Mouse (Mus musculus): ENCODE data around the gene Adcy1. TPM values are rescaled to one million over a fixed set of nuclear protein-coding genes. Genes with fewer than 3 reads are reported as not detected.

Adcy1 gene
- polyA plus RNA-seq, 1 experiment from 2014 or later, result 0.07 TPM

DNA sequence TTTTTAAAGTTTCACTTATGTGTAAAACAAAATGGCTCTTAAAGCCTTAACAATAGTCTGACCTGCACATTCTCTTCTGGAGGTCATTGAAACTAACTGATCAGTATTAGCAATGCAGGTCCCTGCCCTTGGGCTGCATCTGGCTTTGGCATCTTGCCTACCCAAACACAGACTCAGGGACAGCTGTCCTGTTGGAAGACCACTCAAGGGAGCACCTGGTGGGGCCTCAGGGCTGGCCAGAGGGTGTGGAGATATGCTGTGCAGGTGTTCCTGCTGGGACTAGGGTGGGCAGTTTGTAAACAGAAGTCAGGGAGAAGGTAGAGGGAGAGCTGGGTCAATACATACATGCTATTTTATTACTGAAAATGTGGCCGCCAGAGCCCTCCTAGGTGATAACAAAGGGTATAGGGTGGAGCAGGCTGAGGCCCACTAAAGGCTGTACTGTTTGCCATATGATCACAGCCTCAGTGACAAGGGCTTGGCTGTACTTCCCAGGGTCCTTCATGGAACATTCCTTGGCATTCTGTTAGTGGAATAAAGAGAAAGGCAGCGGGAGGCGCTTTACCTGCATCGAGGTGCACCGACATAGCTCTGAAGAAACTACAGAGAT lies 73.1 kb downstream of the Adcy1 start:
- H3K27ac ChIP-seq (replicated peaks), result no peak overlapping the region
- 75% methylated on average over 5 of the region's 5 CpGs for WGBS (ENCODE audit: insufficient replicate concordance)
- no peak for ATAC-seq (ENCODE audit: insufficient read depth)

DNA sequence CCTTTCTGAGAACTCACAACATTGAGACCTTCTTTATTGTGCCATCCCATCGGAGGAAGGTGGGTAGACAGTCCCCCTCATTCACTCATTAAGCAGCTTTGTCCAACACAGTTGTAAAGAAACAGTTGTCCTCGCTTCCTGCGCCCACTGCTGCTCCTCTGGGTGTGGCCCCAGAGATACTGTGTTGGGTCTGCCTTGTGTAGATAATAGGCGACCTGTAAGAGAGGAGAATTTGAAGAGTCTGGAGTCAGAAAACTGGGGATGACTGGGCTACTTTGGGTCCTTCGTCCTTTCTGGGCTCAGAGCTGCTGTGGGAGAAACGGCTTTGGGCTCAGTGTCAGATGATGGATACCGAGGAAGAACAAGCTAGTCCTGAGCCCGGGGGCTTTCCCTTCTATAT lies 75.1 kb downstream of the Adcy1 start:
- ATAC-seq (ENCODE audit: insufficient read depth), result no peak
- no peaks in the 10 kb centered on the region for H3K27me3 ChIP-seq

More for the DNA sequence above, 73.1 kb downstream of the Adcy1 start:
- Histone ChIP-seq H3K27me3 (no peaks in the 10 kb centered on the region), H3K4me2 (no peak overlapping the region), H3K9me3 (replicated peaks) (no peaks in the 10 kb centered on the region), H3K36me3 (replicated peaks) (no peaks in the 10 kb centered on the region), H3K4me3 (replicated peaks) (no peak overlapping the region), H3K9ac (no peak overlapping the region), H3K4me1 (replicated peaks) (peaks cover 9% of the 10 kb centered on the region)

DNA sequence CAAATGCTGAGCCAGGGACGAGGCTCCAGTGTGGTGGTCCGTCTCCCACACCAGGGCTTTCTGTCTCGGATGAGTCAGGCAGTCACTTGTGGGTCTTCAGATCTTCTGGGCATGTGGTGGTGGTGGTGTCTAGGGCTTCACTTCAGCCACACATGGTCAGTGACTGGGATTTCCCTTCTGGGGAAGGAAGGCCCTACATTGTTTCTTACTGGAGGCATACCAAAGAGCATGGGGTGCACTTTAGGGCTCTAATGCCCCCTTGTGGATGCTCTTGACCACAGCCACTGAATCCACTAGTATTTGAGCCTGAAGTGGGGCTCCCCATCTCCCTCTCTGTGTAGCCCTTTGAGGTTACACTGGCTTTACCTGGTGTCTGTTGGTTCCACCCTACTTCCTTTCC lies 77.2 kb downstream of the Adcy1 start:
- WGBS (ENCODE audit: insufficient replicate concordance), result 55% methylated on average over 3 of the region's 3 CpGs
- Histone ChIP-seq H3K9ac (no peak overlapping the region), H3K4me2 (no peak overlapping the region), H3K27me3 (no peaks in the 10 kb centered on the region), H3K36me3 (replicated peaks) (no peaks in the 10 kb centered on the region), H3K4me1 (replicated peaks) (peaks cover 12% of the 10 kb centered on the region; the same call in 1 of the 2 replicates), H3K9me3 (replicated peaks) (no peaks in the 10 kb centered on the region), H3K27ac (replicated peaks) (no peak overlapping the region), H3K4me3 (replicated peaks) (no peak overlapping the region)
- ATAC-seq (ENCODE audit: insufficient read depth), result no peak

More for the DNA sequence above, 75.1 kb downstream of the Adcy1 start:
- Histone ChIP-seq H3K36me3 (replicated peaks) (no peaks in the 10 kb centered on the region), H3K9me3 (replicated peaks) (no peaks in the 10 kb centered on the region), H3K9ac (no peak overlapping the region), H3K4me2 (no peak overlapping the region), H3K4me3 (replicated peaks) (no peak overlapping the region), H3K27ac (replicated peaks) (no peak overlapping the region), H3K4me1 (replicated peaks) (peaks cover 9% of the 10 kb centered on the region)
- WGBS (ENCODE audit: insufficient replicate concordance), result 45% methylated on average over 8 of the region's 8 CpGs

DNA sequence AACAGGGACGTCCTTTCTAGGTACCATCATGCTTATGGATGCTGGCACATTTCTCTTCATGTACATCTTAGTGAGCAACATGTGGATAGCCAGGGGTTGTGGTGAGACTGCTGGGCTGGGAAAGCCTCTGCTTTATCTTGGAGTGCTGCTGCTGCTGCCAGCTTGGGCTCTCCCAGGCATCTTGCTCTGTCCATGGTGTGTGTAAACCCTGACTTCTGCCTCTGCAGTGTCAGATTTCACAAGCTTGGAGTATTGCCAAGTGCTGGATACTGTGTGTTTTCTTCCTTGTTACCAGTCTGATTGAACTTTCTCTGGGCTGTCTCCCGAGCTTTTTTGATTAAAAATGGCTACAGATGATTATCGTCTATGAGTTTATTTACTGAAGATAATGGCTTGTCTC lies 79.4 kb downstream of the Adcy1 start:
- no peak overlapping the region for H3K4me2 ChIP-seq
- no peaks in the 10 kb centered on the region for H3K9me3 ChIP-seq (replicated peaks)
- no peak overlapping the region for H3K9ac ChIP-seq
- no peak overlapping the region for H3K27ac ChIP-seq (replicated peaks)
- no peak overlapping the region for H3K4me3 ChIP-seq (replicated peaks)
- 38% methylated on average over 3 of the region's 3 CpGs for WGBS (ENCODE audit: insufficient replicate concordance)
- H3K27me3 ChIP-seq, result no peaks in the 10 kb centered on the region
- peak; percentile 27; the same call in 1 of the 2 replicates for ATAC-seq (ENCODE audit: insufficient read depth)
- peaks cover 3% of the 10 kb centered on the region; the same call in 1 of the 2 replicates for H3K4me1 ChIP-seq (replicated peaks)
- H3K36me3 ChIP-seq (replicated peaks), result no peaks in the 10 kb centered on the region

DNA sequence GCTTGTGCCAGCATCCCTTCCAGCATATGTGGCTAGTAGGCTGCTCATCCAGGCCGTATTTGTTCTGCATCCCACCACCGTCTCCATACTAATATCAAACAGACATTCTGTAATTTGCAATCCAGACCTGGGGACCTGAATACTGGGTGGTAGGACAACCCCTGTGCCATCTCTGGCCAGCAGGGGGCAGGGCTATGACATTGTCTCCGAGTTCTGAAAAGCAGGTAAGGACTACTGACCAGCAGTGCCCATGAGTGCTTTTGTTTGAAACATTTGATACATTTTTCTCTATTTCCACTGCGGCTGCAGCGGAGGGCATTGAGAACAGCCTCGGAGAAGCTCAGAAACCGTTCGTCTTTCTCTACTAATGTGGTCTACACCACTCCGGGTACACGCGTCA lies 81.1 kb downstream of the Adcy1 start:
- Histone ChIP-seq H3K9me3 (replicated peaks) (no peaks in the 10 kb centered on the region), H3K4me3 (replicated peaks) (no peak overlapping the region), H3K27ac (replicated peaks) (no peak overlapping the region), H3K36me3 (replicated peaks) (no peaks in the 10 kb centered on the region), H3K9ac (no peak overlapping the region), H3K27me3 (no peaks in the 10 kb centered on the region), H3K4me2 (no peak overlapping the region), H3K4me1 (replicated peaks) (peaks cover 3% of the 10 kb centered on the region; the same call in 1 of the 2 replicates)
- ATAC-seq (ENCODE audit: insufficient read depth), result no peak
- WGBS (ENCODE audit: insufficient replicate concordance), result 75% methylated on average over 11 of the region's 11 CpGs

DNA sequence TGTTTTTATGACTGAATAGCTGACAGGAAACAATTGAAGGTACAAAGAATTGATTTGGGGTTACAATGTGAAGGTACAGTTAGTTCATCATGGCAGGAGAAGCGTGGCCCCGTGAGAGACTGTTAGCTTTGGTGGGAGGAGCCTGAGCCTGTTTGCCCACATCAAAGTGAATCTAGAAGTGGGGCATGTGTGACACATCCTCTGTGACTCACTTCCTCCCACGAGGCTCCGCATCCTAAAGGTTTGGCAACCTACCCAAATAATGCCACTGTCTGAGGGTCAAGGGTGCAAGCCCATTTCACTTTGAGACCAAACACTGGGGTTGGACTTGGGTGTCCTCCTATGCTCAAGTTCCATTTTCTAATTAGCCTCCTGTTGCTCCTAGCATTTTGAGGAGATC lies 81.9 kb downstream of the Adcy1 start:
- Histone ChIP-seq H3K4me1 (replicated peaks) (peaks cover 3% of the 10 kb centered on the region; the same call in 1 of the 2 replicates), H3K27me3 (no peaks in the 10 kb centered on the region), H3K36me3 (replicated peaks) (no peaks in the 10 kb centered on the region), H3K9me3 (replicated peaks) (no peaks in the 10 kb centered on the region), H3K27ac (replicated peaks) (no peak overlapping the region), H3K9ac (no peak overlapping the region), H3K4me2 (no peak overlapping the region), H3K4me3 (replicated peaks) (no peak overlapping the region)
- WGBS (ENCODE audit: insufficient replicate concordance), result 13% methylated on average over 4 of the region's 4 CpGs
- ATAC-seq (ENCODE audit: insufficient read depth), result peak; percentile 37; the same call in 1 of the 2 replicates

DNA sequence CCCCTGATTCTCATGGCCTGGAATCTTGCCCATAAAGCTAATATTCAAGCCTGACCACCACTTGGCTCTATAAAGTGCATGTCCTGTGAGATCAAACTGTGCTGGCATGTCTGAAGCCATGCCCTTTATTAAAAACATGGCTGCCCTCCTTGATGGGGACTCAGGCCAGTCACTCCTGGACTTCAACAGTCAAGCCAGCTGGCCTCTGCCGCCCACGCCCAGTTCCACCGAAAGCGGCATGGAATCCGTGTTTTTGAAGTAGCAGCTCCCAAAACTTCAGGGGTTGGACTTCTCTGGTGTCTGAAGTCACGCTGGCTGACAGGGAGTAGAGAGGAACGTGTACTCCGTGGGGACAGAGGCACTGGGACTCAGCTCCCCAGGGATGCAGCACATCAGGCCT lies 84.2 kb downstream of the Adcy1 start:
- Histone ChIP-seq H3K27ac (replicated peaks) (no peak overlapping the region), H3K4me1 (replicated peaks) (peaks cover 3% of the 10 kb centered on the region; the same call in 1 of the 2 replicates), H3K9me3 (replicated peaks) (no peaks in the 10 kb centered on the region), H3K36me3 (replicated peaks) (no peaks in the 10 kb centered on the region), H3K9ac (no peak overlapping the region), H3K4me3 (replicated peaks) (no peak overlapping the region), H3K27me3 (no peaks in the 10 kb centered on the region), H3K4me2 (no peak overlapping the region)
- ATAC-seq (ENCODE audit: insufficient read depth), result no peak
- 73% methylated on average over 8 of the region's 8 CpGs for WGBS (ENCODE audit: insufficient replicate concordance)

DNA sequence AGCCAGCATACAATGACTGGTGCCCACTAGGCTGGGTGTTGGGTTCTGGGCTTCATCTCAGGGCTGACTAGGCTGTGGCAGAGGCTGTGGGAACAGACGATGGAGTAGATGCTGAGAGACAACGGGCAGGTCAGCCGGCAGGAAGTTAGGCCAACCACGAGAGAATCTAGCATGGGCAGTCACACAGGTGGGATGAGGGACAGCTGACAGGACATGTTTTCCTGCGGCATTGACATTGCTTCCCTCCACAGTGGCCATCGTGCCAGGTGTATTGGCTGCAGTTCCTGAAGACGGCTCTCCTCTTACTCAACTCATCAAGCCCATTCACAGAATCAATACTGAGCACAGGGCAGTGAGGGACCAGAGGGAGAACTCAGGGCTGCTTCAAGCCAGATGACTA lies 84.7 kb downstream of the Adcy1 start:
- Histone ChIP-seq H3K4me1 (replicated peaks) (peaks cover 3% of the 10 kb centered on the region; the same call in 1 of the 2 replicates), H3K36me3 (replicated peaks) (no peaks in the 10 kb centered on the region), H3K4me2 (no peak overlapping the region), H3K27me3 (no peaks in the 10 kb centered on the region), H3K9me3 (replicated peaks) (no peaks in the 10 kb centered on the region), H3K27ac (replicated peaks) (no peak overlapping the region), H3K4me3 (replicated peaks) (no peak overlapping the region), H3K9ac (no peak overlapping the region)
- no peak for ATAC-seq (ENCODE audit: insufficient read depth)
- 68% methylated on average over 7 of the region's 7 CpGs for WGBS (ENCODE audit: insufficient replicate concordance)

DNA sequence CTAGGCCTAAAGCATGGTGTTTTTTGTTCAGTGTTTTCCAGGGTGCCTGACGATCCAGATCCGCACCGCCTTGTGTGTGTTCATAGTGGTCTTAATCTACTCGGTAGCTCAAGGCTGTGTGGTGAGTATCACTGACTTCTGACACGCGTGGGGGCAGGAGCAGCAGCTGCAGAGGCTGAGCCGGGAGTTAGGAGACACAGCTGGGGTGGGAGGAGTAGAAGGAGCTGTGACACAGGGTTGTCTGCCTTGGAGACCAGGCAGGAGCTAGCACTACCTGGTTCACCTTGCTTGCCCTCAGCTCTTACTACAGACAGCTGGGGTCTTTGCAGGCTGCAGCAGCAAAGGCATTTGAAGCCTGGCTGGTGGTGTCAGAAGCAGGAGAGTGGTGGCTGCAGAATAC lies 86.2 kb downstream of the Adcy1 start:
- no peaks in the 10 kb centered on the region for H3K36me3 ChIP-seq (replicated peaks)
- no peak overlapping the region for H3K4me3 ChIP-seq (replicated peaks)
- H3K27me3 ChIP-seq, result no peaks in the 10 kb centered on the region
- no peak for ATAC-seq (ENCODE audit: insufficient read depth)
- H3K9me3 ChIP-seq (replicated peaks), result no peaks in the 10 kb centered on the region
- peaks cover 3% of the 10 kb centered on the region; the same call in 1 of the 2 replicates for H3K4me1 ChIP-seq (replicated peaks)
- H3K4me2 ChIP-seq, result no peak overlapping the region
- no peak overlapping the region for H3K9ac ChIP-seq
- H3K27ac ChIP-seq (replicated peaks), result no peak overlapping the region
- 67% methylated on average over 7 of the region's 7 CpGs for WGBS (ENCODE audit: insufficient replicate concordance)

DNA sequence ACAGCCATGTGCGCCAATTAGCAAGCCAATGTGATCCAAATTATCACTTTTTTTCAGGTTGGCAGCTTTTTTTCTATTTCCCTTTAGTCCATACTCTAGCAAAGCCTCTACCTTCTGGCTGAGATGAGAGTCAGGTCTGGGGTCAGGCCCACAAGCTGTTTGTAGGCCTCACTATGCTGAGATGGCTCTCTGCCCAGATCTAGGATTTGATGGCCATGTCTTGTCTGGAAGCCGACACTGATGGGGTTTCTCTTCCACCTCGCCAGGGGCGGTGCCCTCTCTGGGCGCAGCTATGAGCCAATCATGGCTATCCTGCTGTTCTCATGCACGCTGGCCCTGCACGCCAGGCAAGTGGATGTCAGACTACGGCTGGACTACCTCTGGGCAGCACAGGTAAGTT lies 87.2 kb downstream of the Adcy1 start:
- 70% methylated on average over 8 of the region's 8 CpGs for WGBS (ENCODE audit: insufficient replicate concordance)
- no peak overlapping the region for H3K4me3 ChIP-seq (replicated peaks)
- no peak for ATAC-seq (ENCODE audit: insufficient read depth)

DNA sequence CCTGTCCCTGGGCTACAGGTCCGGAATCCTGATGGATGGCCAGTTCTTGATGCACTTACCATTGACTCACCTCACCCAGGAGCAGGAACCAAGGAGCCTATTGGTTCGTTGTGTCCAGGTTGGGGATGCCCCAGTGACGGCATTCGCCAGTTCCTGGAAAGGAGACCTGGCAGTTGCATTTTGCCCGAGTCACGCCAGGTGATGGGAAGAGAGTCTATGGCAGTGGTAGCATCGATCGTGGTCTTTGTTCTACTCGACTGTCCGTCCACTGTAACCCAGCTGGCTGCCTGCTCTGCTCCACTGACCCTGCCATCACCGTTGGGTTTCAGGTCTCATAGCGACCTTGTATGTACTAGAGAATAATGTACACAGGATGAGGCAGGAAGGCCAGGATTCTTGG lies 89.1 kb downstream of the Adcy1 start:
- Histone ChIP-seq H3K4me3 (replicated peaks) (no peak overlapping the region), H3K27me3 (no peaks in the 10 kb centered on the region), H3K9ac (no peak overlapping the region), H3K4me1 (replicated peaks) (no peaks in the 10 kb centered on the region; the same call in 1 of the 2 replicates), H3K27ac (replicated peaks) (peak overlapping the region; percentile 65), H3K4me2 (no peak overlapping the region), H3K9me3 (replicated peaks) (no peaks in the 10 kb centered on the region), H3K36me3 (replicated peaks) (no peaks in the 10 kb centered on the region)
- WGBS (ENCODE audit: insufficient replicate concordance), result 73% methylated on average over 12 of the region's 12 CpGs
- ATAC-seq (ENCODE audit: insufficient read depth), result no peak

More for the DNA sequence above, 87.2 kb downstream of the Adcy1 start:
- Histone ChIP-seq H3K9me3 (replicated peaks) (no peaks in the 10 kb centered on the region), H3K4me2 (no peak overlapping the region), H3K9ac (no peak overlapping the region), H3K36me3 (replicated peaks) (no peaks in the 10 kb centered on the region), H3K4me1 (replicated peaks) (no peaks in the 10 kb centered on the region; the same call in 1 of the 2 replicates), H3K27ac (replicated peaks) (no peak overlapping the region), H3K27me3 (no peaks in the 10 kb centered on the region)

DNA sequence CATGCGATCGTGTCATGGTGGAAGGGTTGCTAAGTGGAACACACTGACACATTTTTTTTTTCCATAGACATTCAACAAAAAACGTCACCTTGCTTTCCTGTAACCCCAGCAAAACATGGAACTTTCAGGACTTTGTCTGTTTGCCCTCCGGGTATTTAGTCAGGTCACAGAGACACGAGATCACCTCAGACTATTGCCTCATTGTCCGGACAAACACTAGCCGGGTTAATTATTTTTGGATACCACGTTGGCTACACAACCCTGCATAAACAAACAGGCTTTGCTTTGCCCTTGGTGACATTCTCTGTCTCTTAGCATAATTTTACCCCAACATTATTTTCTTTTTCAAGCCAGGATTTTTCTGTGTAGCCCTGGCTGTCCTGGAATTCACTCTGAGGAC lies 89.8 kb downstream of the Adcy1 start:
- H3K9ac ChIP-seq, result no peak overlapping the region
- peak; percentile 72; the same call in 1 of the 2 replicates for ATAC-seq (ENCODE audit: insufficient read depth)
- no peaks in the 10 kb centered on the region for H3K9me3 ChIP-seq (replicated peaks)
- 58% methylated on average over 8 of the region's 8 CpGs for WGBS (ENCODE audit: insufficient replicate concordance)
- H3K27me3 ChIP-seq, result no peaks in the 10 kb centered on the region
- H3K27ac ChIP-seq (replicated peaks), result peak overlapping the region; percentile 65
- no peaks in the 10 kb centered on the region for H3K36me3 ChIP-seq (replicated peaks)
- H3K4me1 ChIP-seq (replicated peaks), result no peaks in the 10 kb centered on the region
- no peak overlapping the region for H3K4me2 ChIP-seq
- H3K4me3 ChIP-seq (replicated peaks), result no peak overlapping the region

Measured in liver, embryonic 15.5 days (tissue).